Mouse (Mus musculus) heart, embryonic 13.5 days (tissue): ENCODE measurements around the gene Thpo. TPM values are rescaled to one million over a fixed set of nuclear protein-coding genes. Genes with fewer than 3 reads are reported as not detected.

Experiments
- ATAC-seq: fragments of 200-750 bp; cut with Nextera tagmentation; 2 replicates; pipeline ENCODE4 v1.8.0; 2017; ENCODE audit warnings: moderate TSS enrichment; ENCODE audit not compliant: insufficient number of reproducible peaks, low FRiP score, low TSS enrichment; ENCODE audit errors: extremely low read depth
- H3K27ac ChIP-seq: fragments of 300-500 bp; sonication (generic); replicated peaks from 2 replicates; pipeline ENCODE4 v1.5.1; 2015; ENCODE audit warnings: moderate library complexity, mild to moderate bottlenecking, inconsistent platforms
- H3K27me3 ChIP-seq: fragments of 300-500 bp; sonication (generic); replicated peaks from 2 replicates; pipeline ENCODE4 v1.6.1; 2015; ENCODE audit warnings: mild to moderate bottlenecking, inconsistent platforms
- H3K36me3 ChIP-seq: fragments of 300-500 bp; sonication (generic); 2 replicates; pipeline ENCODE4 v1.6.1; 2015; ENCODE audit warnings: mild to moderate bottlenecking, inconsistent platforms
- H3K4me1 ChIP-seq: fragments of 300-500 bp; sonication (generic); 2 replicates; pipeline ENCODE4 v1.6.1; 2015; ENCODE audit warnings: inconsistent platforms
- H3K4me2 ChIP-seq: fragments of 300-500 bp; sonication (generic); 2 replicates; pipeline ENCODE4 v1.6.1; 2015; ENCODE audit warnings: inconsistent platforms, mild to moderate bottlenecking, moderate library complexity
- H3K4me3 ChIP-seq: fragments of 300-500 bp; sonication (generic); 2 replicates; pipeline ENCODE4 v1.5.1; 2015; ENCODE audit warnings: moderate library complexity, mild to moderate bottlenecking, inconsistent platforms
- H3K9ac ChIP-seq: fragments of 300-500 bp; sonication (generic); 2 replicates; pipeline ENCODE4 v1.6.1; 2015; ENCODE audit warnings: inconsistent platforms, mild to moderate bottlenecking, moderate library complexity
- H3K9me3 ChIP-seq: fragments of 300-500 bp; sonication (generic); 2 replicates; pipeline ENCODE4 v1.6.1; 2016; ENCODE audit warnings: inconsistent platforms
- WGBS: fragments of 180-500 bp; shearing (Covaris S2); methylation state at CpG from one replicate; pipeline ENCODE4 v1.1.7; 2015; ENCODE audit warnings: mixed read lengths; 5-methylcytosine and 5-hydroxymethylcytosine counted together
- polyA plus RNA-seq: library from polyadenylated mRNA; unstranded; fragments of >200 nt; fragmentation: Nextera tagmentation; extraction: Ambion mirVana; gene quantifications from 2 replicates; pipeline ENCODE4 v1.2.1, GENCODE M21; 2015

Thpo gene
- 0.11 and 0.25 TPM in 2 replicates for polyA plus RNA-seq

DNA sequence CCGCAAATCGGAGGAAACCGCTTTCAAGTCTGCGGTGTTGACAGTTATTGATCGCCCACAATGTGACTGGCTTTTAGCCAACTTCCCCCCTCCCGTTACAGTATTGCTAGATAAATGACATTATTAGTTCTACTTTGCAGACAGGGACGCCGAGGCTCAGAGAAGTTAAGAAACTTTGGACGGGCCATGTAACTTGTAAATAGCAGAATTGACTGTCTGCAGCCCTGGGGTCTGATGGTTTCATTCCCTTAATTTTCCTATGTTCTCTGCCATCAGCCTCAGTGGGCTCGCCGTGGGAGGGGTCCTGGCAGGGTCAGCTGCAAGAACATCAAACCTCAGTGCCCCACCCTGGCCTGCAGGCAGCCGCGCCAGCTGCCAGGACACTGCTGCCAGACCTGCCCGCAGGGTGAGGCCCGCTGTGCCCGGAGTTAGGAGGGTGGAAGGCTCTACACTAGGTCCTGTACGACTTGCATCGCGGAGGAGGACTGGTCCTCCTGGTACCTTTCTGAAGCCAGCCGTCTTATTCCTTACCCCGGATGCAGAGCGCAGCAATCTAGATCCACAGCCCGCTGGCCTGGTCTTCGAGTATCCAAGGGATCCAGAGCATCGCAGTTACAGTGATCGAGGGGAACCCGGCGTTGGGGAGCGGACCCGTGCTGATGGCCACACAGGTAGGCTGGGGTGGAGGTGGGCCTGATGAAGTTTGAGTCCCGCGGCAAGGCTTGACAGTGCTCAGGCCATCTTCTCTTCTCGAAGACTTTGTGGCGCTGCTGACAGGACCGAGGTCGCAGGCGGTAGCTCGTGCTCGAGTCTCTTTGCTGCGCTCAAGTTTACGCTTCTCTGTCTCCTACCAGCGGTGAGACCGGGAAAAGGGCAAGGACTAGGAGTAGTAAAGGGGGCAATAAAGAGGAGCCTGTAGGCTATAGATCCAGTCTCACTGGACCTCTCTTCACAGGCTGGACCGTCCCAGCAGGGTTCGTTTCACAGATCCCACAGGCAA lies at the start of gene Thpo:
Gene Thpo (minus strand): TSS at position 781 of the 1,000 bp plus-strand sequence.
- ATAC-seq, result no peak
- peak within 1 kb of the TSS; percentile 70 for H3K4me3 ChIP-seq
- peaks cover 20% of the 10 kb centered on the region for H3K4me1 ChIP-seq
- no peaks in the 10 kb centered on the region for H3K36me3 ChIP-seq
- H3K9me3 ChIP-seq, result no peaks in the 10 kb centered on the region
- H3K27me3 ChIP-seq, result peaks cover 87% of the 10 kb centered on the region
- H3K27ac ChIP-seq, result no peak within 1 kb of the TSS
- H3K4me2 ChIP-seq, result peak within 1 kb of the TSS; percentile 96
- 3% methylated on average over 45 of the region's 45 CpGs for WGBS
- H3K9ac ChIP-seq, result peak within 1 kb of the TSS; percentile 83

DNA sequence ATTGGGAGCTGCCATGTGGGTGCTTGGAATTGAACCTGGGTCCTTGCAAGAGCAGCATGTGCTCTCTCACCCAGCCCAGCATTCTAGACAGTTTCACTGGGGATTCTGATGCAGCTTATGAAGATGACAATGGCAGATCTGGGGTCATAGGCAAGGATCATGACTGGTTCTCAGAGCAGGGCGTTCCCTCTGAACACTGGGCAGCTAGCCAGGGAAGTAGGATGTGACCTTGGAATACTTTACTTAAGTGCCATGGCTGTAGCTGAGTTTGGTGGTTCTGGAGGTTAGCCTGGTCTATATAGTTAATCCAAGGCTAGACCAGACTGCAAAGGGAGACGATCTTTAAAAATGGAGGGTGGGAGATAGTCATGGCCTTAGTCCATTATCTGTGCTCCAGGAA lies 49.6 kb upstream of the Thpo start:
- 78% methylated on average over 2 of the region's 2 CpGs for WGBS
- no peak for ATAC-seq
- Histone ChIP-seq H3K4me1 (no peaks in the 10 kb centered on the region), H3K4me3 (no peak overlapping the region), H3K9me3 (no peaks in the 10 kb centered on the region), H3K27me3 (0 out of 2 replicates have a peak, but pooled peaks cover 4% of the 10 kb centered on the region), H3K36me3 (no peaks in the 10 kb centered on the region), H3K9ac (no peak overlapping the region), H3K4me2 (no peak overlapping the region), H3K27ac (no peak overlapping the region)

DNA sequence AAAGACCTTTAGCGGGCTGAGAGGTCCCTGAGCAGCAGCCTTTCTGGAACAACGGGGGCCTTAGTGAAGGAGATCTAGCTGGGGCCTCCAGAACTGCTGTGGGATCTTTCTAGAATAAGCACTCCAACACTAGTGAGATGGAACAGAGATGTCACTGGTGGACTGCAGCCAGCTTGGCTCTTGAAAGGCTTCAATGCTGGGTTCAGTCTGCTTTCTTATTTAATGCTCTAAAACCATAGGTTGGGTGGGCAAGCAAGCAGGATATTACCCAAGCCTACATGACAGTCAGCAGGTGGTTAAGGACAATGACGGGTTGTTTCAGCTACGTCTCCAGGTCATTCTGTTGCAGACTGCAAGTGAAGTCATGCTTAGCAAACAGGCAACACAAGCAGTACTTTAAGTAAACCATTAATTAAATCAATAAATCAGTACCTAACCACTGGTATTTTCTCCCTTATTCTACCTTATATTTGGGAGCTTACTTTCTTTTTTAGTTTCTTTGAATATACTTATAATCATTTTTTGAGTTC lies 46.9 kb upstream of the Thpo start:
- no peak overlapping the region for H3K27ac ChIP-seq
- no peak overlapping the region for H3K4me3 ChIP-seq
- 62% methylated on average over 4 of the region's 4 CpGs for WGBS
- no peak overlapping the region for H3K4me2 ChIP-seq
- no peak overlapping the region for H3K9ac ChIP-seq
- H3K9me3 ChIP-seq, result no peaks in the 10 kb centered on the region
- no peaks in the 10 kb centered on the region for H3K36me3 ChIP-seq
- no peaks in the 10 kb centered on the region for H3K4me1 ChIP-seq
- H3K27me3 ChIP-seq, result 0 out of 2 replicates have a peak, but pooled peaks cover 4% of the 10 kb centered on the region
- no peak for ATAC-seq

DNA sequence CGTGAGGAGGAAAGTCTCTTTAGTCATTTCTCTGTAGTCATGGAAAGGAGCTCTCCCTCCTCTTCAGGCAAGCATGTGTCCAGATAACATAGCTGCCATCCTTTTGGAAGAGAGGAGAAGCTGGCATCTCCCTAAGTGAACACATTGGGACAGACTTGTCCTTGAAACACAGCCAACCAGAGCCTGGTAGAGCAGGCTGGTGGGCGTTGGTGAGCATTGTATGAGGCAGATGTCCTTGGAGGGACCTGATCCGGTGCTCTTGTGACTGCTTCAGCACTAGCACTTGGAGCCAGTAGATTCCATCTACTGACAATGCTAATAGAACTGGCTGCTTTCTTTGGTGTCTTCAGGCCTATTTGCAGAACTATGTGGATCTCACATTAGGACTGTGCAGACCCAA lies 45.5 kb upstream of the Thpo start:
- H3K27me3 ChIP-seq, result 0 out of 2 replicates have a peak, but pooled peaks cover 4% of the 10 kb centered on the region
- no peak overlapping the region for H3K9ac ChIP-seq
- no peak overlapping the region for H3K27ac ChIP-seq
- ATAC-seq, result no peak
- H3K36me3 ChIP-seq, result no peaks in the 10 kb centered on the region
- WGBS, result 67% methylated on average over 3 of the region's 3 CpGs
- H3K4me3 ChIP-seq, result no peak overlapping the region
- no peaks in the 10 kb centered on the region for H3K4me1 ChIP-seq
- no peak overlapping the region for H3K4me2 ChIP-seq
- H3K9me3 ChIP-seq, result no peaks in the 10 kb centered on the region

DNA sequence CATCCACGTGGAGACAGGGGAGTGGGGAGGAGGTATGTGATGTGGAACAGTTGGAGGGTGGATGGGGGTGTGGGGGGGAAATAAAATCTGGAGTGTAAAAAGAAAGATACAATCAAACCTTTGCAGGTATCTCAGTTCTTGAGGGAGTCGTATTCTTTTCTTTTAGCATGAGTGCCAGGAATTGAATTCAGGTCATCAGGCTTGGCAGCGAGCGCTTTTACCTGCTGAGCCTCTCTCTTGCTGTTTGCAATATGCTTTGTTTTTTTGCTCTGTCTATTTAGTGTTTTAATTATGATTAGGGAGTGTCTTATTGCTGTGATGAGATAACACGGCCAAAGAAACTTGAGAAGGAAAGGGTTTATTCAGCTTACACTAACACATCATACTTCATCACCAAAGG lies 40.7 kb upstream of the Thpo start:
- 68% methylated on average over 5 of the region's 5 CpGs for WGBS
- Histone ChIP-seq H3K4me2 (no peak overlapping the region), H3K36me3 (no peaks in the 10 kb centered on the region), H3K9me3 (peaks cover 13% of the 10 kb centered on the region), H3K4me3 (no peak overlapping the region), H3K27me3 (no peaks in the 10 kb centered on the region), H3K4me1 (no peaks in the 10 kb centered on the region), H3K27ac (no peak overlapping the region), H3K9ac (no peak overlapping the region)
- ATAC-seq, result no peak

DNA sequence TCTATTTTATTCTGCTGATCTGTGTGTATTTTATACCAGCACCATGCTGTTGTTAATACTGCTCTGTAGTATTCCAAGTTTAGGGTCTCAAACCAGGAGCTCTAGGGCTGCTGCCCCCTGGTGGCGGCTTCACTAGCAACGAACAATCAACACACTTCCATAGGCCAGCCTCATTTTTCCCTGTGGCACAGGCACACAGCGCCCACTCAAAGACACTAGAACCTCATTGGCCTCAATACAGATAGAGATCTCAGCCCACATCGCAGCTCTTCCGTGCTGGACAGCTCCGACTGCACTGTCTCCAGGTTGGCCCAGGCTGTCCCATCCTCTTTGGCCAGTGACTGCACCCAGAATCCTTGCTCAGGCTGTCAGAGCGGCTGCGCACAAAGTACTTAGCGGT lies 30.9 kb upstream of the Thpo start:
- 41% methylated on average over 9 of the region's 9 CpGs for WGBS
- ATAC-seq, result no peak
- H3K9ac ChIP-seq, result no peak overlapping the region

DNA sequence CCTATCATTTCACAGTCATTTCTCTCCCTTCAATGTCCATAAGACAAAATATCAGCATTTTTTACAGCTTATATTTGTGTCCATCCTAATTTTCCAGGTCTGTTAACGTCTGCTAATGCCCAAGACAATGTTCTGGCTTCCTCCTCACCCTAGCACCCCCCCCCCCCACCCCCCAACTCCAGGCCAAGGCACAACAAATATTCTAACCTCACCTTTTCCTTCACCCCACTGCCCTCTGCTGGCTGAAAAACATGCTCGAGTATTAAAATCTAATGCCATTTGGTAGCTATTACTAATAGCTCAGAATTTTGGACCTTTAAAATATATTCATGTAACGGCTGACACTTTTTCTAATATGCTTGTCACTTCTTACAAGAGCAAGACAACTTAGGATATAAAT lies 27.4 kb upstream of the Thpo start:
- Histone ChIP-seq H3K27me3 (0 out of 2 replicates have a peak, but pooled peaks cover 3% of the 10 kb centered on the region), H3K9me3 (no peaks in the 10 kb centered on the region), H3K4me3 (no peak overlapping the region), H3K36me3 (no peaks in the 10 kb centered on the region), H3K4me1 (no peaks in the 10 kb centered on the region), H3K9ac (no peak overlapping the region), H3K27ac (no peak overlapping the region), H3K4me2 (no peak overlapping the region)
- WGBS, result 8% methylated on average over 3 of the region's 3 CpGs
- ATAC-seq, result no peak

More for the DNA sequence above, 30.9 kb upstream of the Thpo start:
- no peak overlapping the region for H3K4me3 ChIP-seq
- no peaks in the 10 kb centered on the region for H3K4me1 ChIP-seq
- no peaks in the 10 kb centered on the region for H3K36me3 ChIP-seq
- H3K4me2 ChIP-seq, result no peak overlapping the region
- no peak overlapping the region for H3K27ac ChIP-seq
- H3K27me3 ChIP-seq, result 0 out of 2 replicates have a peak, but pooled peaks cover 3% of the 10 kb centered on the region
- H3K9me3 ChIP-seq, result no peaks in the 10 kb centered on the region

DNA sequence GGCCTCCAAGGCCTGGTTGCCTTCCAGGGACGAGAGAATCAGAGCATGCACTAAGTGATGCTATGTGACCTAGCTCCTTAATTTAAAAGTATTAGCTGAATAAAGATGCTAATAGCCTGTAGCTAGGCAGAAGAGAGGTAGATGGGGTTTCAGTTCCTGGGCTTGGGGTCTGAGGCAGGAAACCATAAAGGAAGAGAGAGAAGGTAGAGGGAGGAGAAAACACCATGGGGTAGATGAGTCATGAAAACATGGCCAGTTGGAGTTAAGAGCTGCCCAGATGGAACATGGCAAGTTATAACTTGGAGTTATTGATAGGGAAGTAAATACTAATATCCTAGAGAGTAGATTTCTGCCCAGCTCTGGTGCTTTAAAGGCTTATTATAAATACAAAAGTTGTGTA lies 23.1 kb upstream of the Thpo start:
- 56% methylated on average over 1 of the region's 1 CpGs for WGBS

DNA sequence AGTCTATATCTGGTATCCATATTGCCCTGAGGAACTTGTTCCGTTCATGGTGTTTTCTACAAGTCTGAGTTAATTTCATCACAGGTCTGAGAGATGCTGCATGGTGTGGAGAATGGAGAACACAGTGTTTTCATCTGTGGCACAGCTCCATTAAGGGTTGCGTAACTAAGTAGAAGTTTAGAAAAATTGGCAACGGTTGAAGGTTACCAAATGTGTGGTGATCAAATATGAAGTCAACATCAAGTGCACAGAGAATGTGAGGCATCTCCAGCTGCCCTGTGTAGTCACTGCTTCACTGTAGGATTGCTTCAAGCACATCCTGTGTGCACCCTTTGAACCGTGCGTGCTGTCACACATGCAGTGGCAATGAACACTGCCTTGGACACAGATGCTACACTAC lies 21.7 kb upstream of the Thpo start:
- no peaks in the 10 kb centered on the region for H3K9me3 ChIP-seq
- no peak overlapping the region for H3K4me3 ChIP-seq
- WGBS, result 85% methylated on average over 5 of the region's 5 CpGs
- no peak overlapping the region for H3K27ac ChIP-seq
- no peak for ATAC-seq
- H3K4me2 ChIP-seq, result no peak overlapping the region
- no peaks in the 10 kb centered on the region for H3K36me3 ChIP-seq
- no peak overlapping the region for H3K9ac ChIP-seq
- no peaks in the 10 kb centered on the region for H3K27me3 ChIP-seq
- H3K4me1 ChIP-seq, result no peaks in the 10 kb centered on the region

More for the DNA sequence above, 23.1 kb upstream of the Thpo start:
- no peak overlapping the region for H3K4me2 ChIP-seq
- H3K9ac ChIP-seq, result no peak overlapping the region
- H3K27me3 ChIP-seq, result no peaks in the 10 kb centered on the region
- H3K4me1 ChIP-seq, result no peaks in the 10 kb centered on the region
- no peak overlapping the region for H3K27ac ChIP-seq
- no peak overlapping the region for H3K4me3 ChIP-seq
- no peaks in the 10 kb centered on the region for H3K36me3 ChIP-seq
- no peaks in the 10 kb centered on the region for H3K9me3 ChIP-seq
- ATAC-seq, result no peak

DNA sequence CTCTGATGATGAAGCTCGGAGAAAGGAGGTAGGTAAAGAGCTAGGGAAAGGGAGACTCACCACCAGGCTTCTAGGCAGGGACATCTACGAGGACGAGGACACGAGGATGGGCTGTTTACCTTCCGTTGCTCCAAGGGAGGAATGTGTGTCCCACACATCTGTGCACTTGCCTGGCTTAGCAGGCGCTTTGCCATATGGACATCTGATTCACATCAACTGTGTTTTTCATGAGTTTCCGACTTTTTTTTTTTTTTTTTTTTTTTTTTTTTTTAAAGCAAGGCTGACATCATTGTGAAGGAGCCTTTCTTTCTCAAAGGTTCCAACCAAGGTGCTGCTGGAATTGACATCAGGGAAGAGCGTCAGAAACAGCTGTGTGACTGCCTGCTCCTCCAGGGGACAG lies 16.2 kb upstream of the Thpo start:
- WGBS, result 49% methylated on average over 8 of the region's 8 CpGs
- ATAC-seq, result no peak
- no peaks in the 10 kb centered on the region for H3K27me3 ChIP-seq

DNA sequence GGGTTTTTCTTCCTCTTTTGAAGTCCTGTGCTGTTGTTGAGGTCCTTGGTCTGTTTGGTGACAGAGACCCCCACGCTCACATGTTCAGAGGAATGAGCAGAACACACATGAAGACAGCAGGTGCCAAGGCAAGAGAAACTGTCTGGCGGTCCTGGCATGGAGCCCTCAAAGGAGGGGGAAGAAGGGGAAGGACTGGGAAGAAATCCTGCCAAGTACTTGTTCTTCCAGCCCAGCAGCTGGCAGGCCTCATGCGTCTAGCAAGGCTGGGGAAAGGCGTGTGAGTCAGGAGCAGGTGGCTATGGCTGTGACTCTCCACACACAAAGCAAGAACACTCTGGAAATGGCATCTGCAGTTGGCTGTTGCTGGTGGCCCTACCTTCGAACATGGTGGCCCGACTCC lies 12.3 kb upstream of the Thpo start:
- Histone ChIP-seq H3K36me3 (no peaks in the 10 kb centered on the region), H3K9me3 (no peaks in the 10 kb centered on the region), H3K27me3 (no peaks in the 10 kb centered on the region), H3K4me2 (no peak overlapping the region), H3K4me3 (no peak overlapping the region), H3K27ac (no peak overlapping the region), H3K9ac (no peak overlapping the region), H3K4me1 (no peaks in the 10 kb centered on the region)
- WGBS, result 61% methylated on average over 6 of the region's 6 CpGs
- no peak for ATAC-seq

More for the DNA sequence above, 16.2 kb upstream of the Thpo start:
- H3K4me2 ChIP-seq, result no peak overlapping the region
- H3K36me3 ChIP-seq, result no peaks in the 10 kb centered on the region
- H3K27ac ChIP-seq, result no peak overlapping the region
- H3K4me1 ChIP-seq, result no peaks in the 10 kb centered on the region
- H3K9ac ChIP-seq, result no peak overlapping the region
- H3K9me3 ChIP-seq, result no peaks in the 10 kb centered on the region
- no peak overlapping the region for H3K4me3 ChIP-seq
